Mouse (Mus musculus) lung, postnatal 0 days (tissue): ENCODE results near the gene Ptpro. TPM values are rescaled to one million over a fixed set of nuclear protein-coding genes. Genes with fewer than 3 reads are reported as not detected.
"Not testable (repeated sequence)": the region's sequence is repeated elsewhere in the genome, so short reads cannot be mapped to it uniquely, and the experiment has no call there.

Experiments
- ATAC-seq: fragments of 200-750 bp; cut with Nextera tagmentation; 2 replicates; pipeline ENCODE4 v1.8.0; 2017; ENCODE audit warnings: moderate library complexity
- DNase-seq: peaks from one replicate; pipeline ENCODE4 v3.0.0-alpha.2; 2016; ENCODE audit warnings: low spot score
- H3K27ac ChIP-seq: fragments of 300-500 bp; sonication (generic); 2 replicates; pipeline ENCODE4 v1.5.1; 2014; ENCODE audit warnings: antibody characterized with exemption, mild to moderate bottlenecking, low read length, mixed read lengths
- H3K27me3 ChIP-seq: fragments of 300-500 bp; sonication (generic); replicated peaks from 2 replicates; pipeline ENCODE4 v1.6.1; 2014; ENCODE audit warnings: low read length, mixed read lengths; ENCODE audit not compliant: insufficient read depth
- H3K36me3 ChIP-seq: fragments of 300-500 bp; sonication (generic); 2 replicates; pipeline ENCODE4 v1.6.1; 2014; ENCODE audit warnings: low read length, mixed read lengths; ENCODE audit not compliant: insufficient read depth
- H3K4me1 ChIP-seq: fragments of 300-500 bp; sonication (generic); 2 replicates; pipeline ENCODE4 v1.6.1; 2014; ENCODE audit warnings: antibody characterized with exemption, low read depth, low read length, mixed read lengths; ENCODE audit not compliant: insufficient read depth
- H3K4me2 ChIP-seq: fragments of 300-500 bp; sonication (generic); replicated peaks from 2 replicates; pipeline ENCODE4 v1.6.1; 2014; ENCODE audit warnings: low read depth, mild to moderate bottlenecking, low read length, moderate library complexity, mixed read lengths
- H3K4me3 ChIP-seq: fragments of 300-500 bp; sonication (generic); 2 replicates; pipeline ENCODE4 v1.5.1; 2014; ENCODE audit warnings: low read depth, low read length
- H3K9ac ChIP-seq: fragments of 300-500 bp; sonication (generic); replicated peaks from 2 replicates; pipeline ENCODE4 v1.6.1; 2014; ENCODE audit warnings: low read depth, mild to moderate bottlenecking
- H3K9me3 ChIP-seq: fragments of 300-500 bp; sonication (generic); 2 replicates; pipeline ENCODE4 v1.6.1; 2016; ENCODE audit warnings: low read length, mixed read lengths
- CTCF ChIP-seq: IDR thresholded peaks from 2 replicates; pipeline ENCODE4 v1.5.1; 2016; ENCODE audit warnings: antibody characterized with exemption, mild to moderate bottlenecking
- EP300 ChIP-seq: IDR thresholded peaks from 2 replicates; pipeline ENCODE4 v1.6.1; 2016; ENCODE audit warnings: antibody characterized with exemption, mild to moderate bottlenecking, control low read depth
- WGBS: fragments of 180-500 bp; shearing (Covaris S2); extraction: QIAGEN DNeasy Blood & Tissue Kit; methylation state at CpG from one replicate; pipeline ENCODE4 v1.1.7; 2014; 5-methylcytosine and 5-hydroxymethylcytosine counted together
- polyA plus RNA-seq: library from polyadenylated mRNA; unstranded; fragments of >200 nt; fragmentation: Nextera tagmentation; extraction: Ambion mirVana; gene quantifications from 2 replicates; pipeline ENCODE4 v1.2.1, GENCODE M21; 2015

Gene Ptpro
- polyA plus RNA-seq, 1 experiment from 2014 or later = 1.6 TPM

DNA sequence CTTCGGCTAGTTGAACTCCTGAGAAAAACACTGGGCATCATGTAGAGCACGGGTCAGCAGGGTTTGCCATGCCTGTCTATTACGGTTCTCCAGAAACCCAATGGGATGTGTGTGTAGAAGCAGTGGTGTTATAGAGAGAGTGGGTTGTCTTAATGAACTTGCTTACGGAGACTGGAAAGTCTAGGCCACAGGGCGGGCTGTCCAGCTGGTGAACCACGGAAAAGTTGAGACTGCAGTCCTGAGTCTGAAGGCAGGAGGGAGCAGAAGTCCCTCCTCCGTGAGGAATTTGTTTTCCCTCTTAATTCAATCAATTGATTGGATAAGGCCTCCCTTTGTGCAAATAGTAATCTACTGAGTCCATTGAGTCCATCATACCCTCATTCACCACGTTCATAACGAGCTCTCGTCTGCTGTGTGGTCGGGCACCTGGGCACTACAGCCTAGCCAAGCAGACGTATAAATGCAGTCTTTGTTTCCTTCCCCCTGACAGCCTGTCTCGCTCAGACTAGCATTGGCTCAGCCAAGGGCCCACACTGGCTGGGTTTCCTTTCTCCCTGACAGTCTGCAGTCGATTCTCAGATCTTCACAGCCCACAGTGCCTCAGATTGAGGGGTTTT lies 181.5 kb downstream of the Ptpro start:
- ATAC-seq = no peak
- no peak for DNase-seq
- TF ChIP-seq CTCF = no peak
- no peak for TF ChIP-seq EP300

DNA sequence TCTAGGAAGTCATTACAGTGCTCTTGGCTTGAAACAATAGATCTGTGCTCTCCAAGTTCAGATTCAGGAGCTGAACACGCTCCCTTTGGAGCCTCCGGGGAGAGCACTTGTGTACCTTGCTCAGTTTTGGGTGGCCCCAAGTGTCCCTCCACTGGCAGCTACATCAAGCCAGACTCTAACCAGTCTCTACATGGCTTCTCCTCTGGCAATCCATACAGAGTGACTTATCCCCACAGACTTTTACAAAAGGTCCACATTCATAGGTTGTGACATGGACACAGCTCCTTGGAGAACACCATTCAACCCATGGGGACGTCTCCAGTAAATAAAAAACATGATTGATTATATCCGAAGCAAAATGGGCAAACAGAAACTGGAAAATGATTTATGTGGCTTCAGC lies 185.4 kb downstream of the Ptpro start:
- ATAC-seq (no peak), DNase-seq (no peak)
- Histone ChIP-seq H3K27me3 (no peaks in the 10 kb centered on the region), H3K4me2 (no peak overlapping the region), H3K4me3 (no peak overlapping the region), H3K9me3 (no peaks in the 10 kb centered on the region), H3K36me3 (no peaks in the 10 kb centered on the region), H3K4me1 (no peaks in the 10 kb centered on the region), H3K9ac (no peak overlapping the region), H3K27ac (no peak overlapping the region)
- WGBS = 71% methylated on average over 4 of the region's 4 CpGs
- TF ChIP-seq EP300 (no peak), CTCF (no peak)

More for the DNA sequence above, 181.5 kb downstream of the Ptpro start:
- H3K27ac ChIP-seq = no peak overlapping the region
- no peak overlapping the region for H3K9ac ChIP-seq
- WGBS = 59% methylated on average over 14 of the region's 14 CpGs
- H3K4me1 ChIP-seq = no peaks in the 10 kb centered on the region
- no peak overlapping the region for H3K4me2 ChIP-seq
- H3K36me3 ChIP-seq = no peaks in the 10 kb centered on the region
- H3K27me3 ChIP-seq = no peaks in the 10 kb centered on the region
- no peaks in the 10 kb centered on the region for H3K9me3 ChIP-seq
- H3K4me3 ChIP-seq = no peak overlapping the region

DNA sequence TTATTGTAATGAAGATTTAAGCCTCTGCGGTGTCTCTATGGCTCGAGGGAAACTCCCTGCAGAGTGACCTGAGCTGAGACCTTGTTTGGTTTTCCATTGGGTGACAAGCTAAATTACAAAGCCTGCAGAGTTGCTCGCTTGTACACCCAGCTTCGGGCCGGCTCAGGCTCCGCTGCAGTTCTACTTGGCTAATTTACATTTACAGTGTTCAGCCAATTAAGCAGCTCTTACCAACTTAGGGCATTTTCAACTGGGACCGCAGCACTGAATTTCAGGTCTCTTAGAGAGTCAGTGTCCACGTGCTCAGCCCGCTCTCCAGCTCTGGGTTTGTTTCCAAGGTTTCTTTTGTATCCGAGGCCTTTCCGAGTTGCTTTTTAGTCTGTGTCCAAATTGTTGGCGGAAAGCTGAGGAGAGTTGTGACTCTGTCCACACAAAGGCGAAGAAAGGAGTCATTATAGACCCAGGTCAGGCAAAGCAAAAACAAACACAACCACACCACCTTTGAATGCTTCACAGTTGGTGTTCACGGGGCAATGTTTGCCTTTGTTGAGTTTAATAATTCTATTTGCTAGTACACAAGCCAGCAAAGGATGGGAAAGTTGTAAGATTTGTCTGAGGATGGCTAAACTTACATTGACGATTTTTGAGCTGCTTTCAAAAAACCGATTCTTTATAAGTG lies 185.9 kb downstream of the Ptpro start:
- H3K27me3 ChIP-seq = no peaks in the 10 kb centered on the region
- ATAC-seq (no peak), DNase-seq (no peak)
- no peak overlapping the region for H3K4me3 ChIP-seq
- WGBS = 54% methylated on average over 16 of the region's 16 CpGs
- no peak overlapping the region for H3K9ac ChIP-seq
- no peak overlapping the region for H3K27ac ChIP-seq
- H3K9me3 ChIP-seq = no peaks in the 10 kb centered on the region
- no peak overlapping the region for H3K4me2 ChIP-seq
- H3K36me3 ChIP-seq = no peaks in the 10 kb centered on the region
- TF ChIP-seq CTCF = no peak
- TF ChIP-seq EP300 = no peak
- H3K4me1 ChIP-seq = no peaks in the 10 kb centered on the region

DNA sequence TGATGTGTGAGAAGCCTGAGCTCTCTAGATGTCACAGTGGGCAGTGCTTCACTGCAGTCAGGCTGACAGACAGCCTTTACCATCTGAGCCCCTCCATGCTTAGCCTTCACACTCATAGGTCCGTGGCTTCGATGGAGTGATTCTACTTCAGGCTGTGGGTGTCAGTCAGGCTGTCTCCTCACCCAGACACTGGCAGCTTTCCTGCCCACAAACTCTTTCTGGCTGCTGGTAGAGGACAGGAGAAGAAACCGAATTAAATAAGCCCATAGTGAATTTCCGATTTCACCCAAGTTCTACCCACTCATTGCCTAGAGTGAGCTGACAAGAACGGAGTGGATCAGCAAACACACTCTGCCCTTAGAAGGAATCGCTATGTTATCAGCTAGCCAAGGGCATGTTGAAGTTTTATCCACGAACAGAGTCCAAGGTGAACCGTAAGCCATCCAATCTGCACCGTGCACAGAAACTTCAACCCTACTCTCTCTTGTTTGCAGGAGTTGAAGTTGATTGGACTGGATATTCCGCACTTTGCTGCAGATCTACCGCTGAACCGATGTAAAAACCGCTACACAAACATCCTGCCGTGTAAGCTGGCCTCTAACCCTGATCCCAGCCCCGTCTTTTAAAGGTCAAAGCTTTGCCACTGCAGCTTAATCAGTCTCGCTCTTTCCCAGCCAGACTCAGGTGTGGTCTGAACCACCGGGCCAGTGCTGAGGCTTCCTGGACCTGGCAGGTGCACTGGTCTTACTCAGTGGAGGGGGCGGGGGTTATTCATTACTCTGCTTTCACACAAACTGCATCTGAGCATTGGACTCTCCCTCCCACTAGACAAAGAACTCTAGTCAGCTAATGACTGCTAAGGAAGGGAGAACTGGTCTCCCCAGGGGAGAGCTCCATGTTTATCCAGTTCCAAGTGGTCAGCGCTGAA lies 188.7 kb downstream of the Ptpro start:
- Histone ChIP-seq H3K9ac (no peak overlapping the region), H3K36me3 (no peaks in the 10 kb centered on the region), H3K27ac (no peak overlapping the region), H3K4me2 (no peak overlapping the region), H3K27me3 (no peaks in the 10 kb centered on the region), H3K4me1 (no peaks in the 10 kb centered on the region), H3K4me3 (no peak overlapping the region), H3K9me3 (no peaks in the 10 kb centered on the region)
- TF ChIP-seq EP300 (no peak), CTCF (no peak)
- WGBS = 49% methylated on average over 19 of the region's 19 CpGs
- ATAC-seq = no peak
- DNase-seq = no peak

DNA sequence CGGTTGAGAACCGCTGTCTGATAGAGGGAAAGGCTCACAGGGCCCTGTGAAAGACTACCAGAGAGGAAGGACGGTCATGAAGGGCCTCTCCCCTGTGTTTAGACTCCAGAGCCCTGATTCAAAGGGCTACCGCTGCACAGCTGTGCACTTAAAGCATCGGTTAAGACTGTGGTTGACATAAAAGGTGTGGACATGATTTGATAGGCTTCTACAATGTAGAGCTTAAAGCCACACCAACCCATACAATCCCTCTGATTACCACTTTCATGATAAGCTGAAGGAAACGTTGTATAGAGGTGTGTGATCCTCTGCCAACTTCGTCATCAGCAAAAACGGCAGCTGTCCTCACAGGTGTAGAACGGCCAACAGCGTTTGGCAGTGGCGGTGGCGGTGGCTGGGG lies 191.0 kb downstream of the Ptpro start:
- no peaks in the 10 kb centered on the region for H3K9me3 ChIP-seq
- H3K4me3 ChIP-seq = no peak overlapping the region
- no peak for TF ChIP-seq EP300
- H3K27ac ChIP-seq = no peak overlapping the region
- no peaks in the 10 kb centered on the region for H3K36me3 ChIP-seq
- WGBS = 84% methylated on average over 12 of the region's 12 CpGs
- no peak for DNase-seq
- no peak for ATAC-seq
- no peak overlapping the region for H3K4me2 ChIP-seq
- H3K4me1 ChIP-seq = no peaks in the 10 kb centered on the region
- H3K9ac ChIP-seq = no peak overlapping the region
- H3K27me3 ChIP-seq = no peaks in the 10 kb centered on the region

DNA sequence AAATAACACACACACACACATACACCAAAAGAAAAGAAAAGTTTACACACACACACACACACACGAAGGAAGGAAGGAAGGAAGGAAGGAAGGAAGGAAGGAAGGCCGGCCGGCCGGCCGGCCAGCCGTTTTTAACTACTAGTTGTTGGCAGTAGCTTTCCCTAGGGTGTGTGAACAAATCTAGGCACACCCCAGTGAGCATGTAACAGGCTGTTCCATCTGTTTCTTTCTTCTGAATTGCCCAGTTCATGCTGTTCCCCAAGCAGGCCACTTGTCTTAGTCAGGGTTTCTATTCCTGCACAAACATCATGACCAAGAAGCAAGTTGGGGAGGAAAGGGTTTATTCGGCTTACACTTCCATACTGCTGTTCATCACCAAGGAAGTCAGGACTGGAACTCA lies 194.0 kb downstream of the Ptpro start:
- H3K9me3 ChIP-seq, H3K4me2 ChIP-seq, ATAC-seq, H3K9ac ChIP-seq, H3K27me3 ChIP-seq, H3K4me3 ChIP-seq, DNase-seq, H3K27ac ChIP-seq, H3K4me1 ChIP-seq, H3K36me3 ChIP-seq: not testable (repeated sequence)
- 68% methylated on average over 6 of the region's 7 CpGs for WGBS
